Mouse (Mus musculus) heart, embryonic 14.5 days (tissue): ENCODE results near the gene Actc1. TPM values are rescaled to one million over a fixed set of nuclear protein-coding genes. Genes with fewer than 3 reads are reported as not detected.

Experiments
- ATAC-seq: fragments of 200-750 bp; cut with Nextera tagmentation; 2 replicates; pipeline ENCODE4 v1.8.0; 2017; ENCODE audit warnings: low read depth, moderate TSS enrichment; ENCODE audit not compliant: insufficient number of reproducible peaks, insufficient read depth, low FRiP score
- H3K27ac ChIP-seq, 2 experiments: fragments of 200-500 bp in 1 of 2; fragments of 300-500 bp in 1 of 2; sonication (generic) in 1 of 2; replicated peaks in 1 of 2; 2 replicates each; pipeline ENCODE4 v1.5.1; 2012 to 2014; ENCODE audit warnings: low read depth in 2 of 2, low read length in 2 of 2, control low read depth in 1 of 2, mild to moderate bottlenecking in 1 of 2, mixed read lengths in 1 of 2; ENCODE audit not compliant: control insufficient read depth in 1 of 2, insufficient read depth in 1 of 2
- H3K27me3 ChIP-seq: fragments of 300-500 bp; sonication (generic); 2 replicates; pipeline ENCODE4 v1.6.1; 2014; ENCODE audit warnings: mild to moderate bottlenecking, low read length, control low read depth; ENCODE audit not compliant: control insufficient read depth, insufficient read depth
- H3K36me3 ChIP-seq: fragments of 300-500 bp; sonication (generic); 2 replicates; pipeline ENCODE4 v1.6.1; 2014; ENCODE audit warnings: mild to moderate bottlenecking, control low read depth, low read length, mixed read lengths; ENCODE audit not compliant: control insufficient read depth, insufficient read depth
- H3K4me1 ChIP-seq, 2 experiments: fragments of 200-500 bp in 1 of 2; fragments of 300-500 bp in 1 of 2; sonication (generic) in 1 of 2; 2 replicates each; pipeline ENCODE4 v1.6.1; 2012 to 2014; ENCODE audit warnings: low read length in 2 of 2, control low read depth in 1 of 2, mixed read lengths in 1 of 2; ENCODE audit not compliant: control insufficient read depth in 2 of 2, insufficient read depth in 2 of 2
- H3K4me2 ChIP-seq: fragments of 300-500 bp; sonication (generic); 2 replicates; pipeline ENCODE4 v1.6.1; 2014; ENCODE audit warnings: mild to moderate bottlenecking, low read length
- H3K4me3 ChIP-seq, 2 experiments: fragments of 200-500 bp in 1 of 2; fragments of 300-500 bp in 1 of 2; sonication (generic) in 1 of 2; 2 replicates each; pipeline ENCODE4 v1.5.1; 2012 to 2014; ENCODE audit warnings: low read length in 2 of 2, mild to moderate bottlenecking in 2 of 2, control low read depth in 1 of 2, low read depth in 1 of 2, moderate library complexity in 1 of 2; ENCODE audit not compliant: control insufficient read depth in 1 of 2, insufficient read depth in 1 of 2
- H3K9ac ChIP-seq: fragments of 300-500 bp; sonication (generic); 2 replicates; pipeline ENCODE4 v1.6.1; 2014; ENCODE audit warnings: mild to moderate bottlenecking, low read length
- H3K9me3 ChIP-seq: fragments of 300-500 bp; sonication (generic); 2 replicates; pipeline ENCODE4 v1.6.1; 2016; ENCODE audit warnings: low read length, control low read depth; ENCODE audit not compliant: control insufficient read depth
- WGBS: fragments of 180-500 bp; shearing (Covaris S2); extraction: QIAGEN DNeasy Blood & Tissue Kit; methylation state at CpG from one replicate; pipeline ENCODE4 v1.1.7; 2014; 5-methylcytosine and 5-hydroxymethylcytosine counted together
- polyA plus RNA-seq: library from polyadenylated mRNA; unstranded; fragments of >200 nt; fragmentation: Nextera tagmentation; extraction: Ambion mirVana; gene quantifications from 2 replicates; pipeline ENCODE4 v1.2.1, GENCODE M21; 2014

Gene Actc1
- polyA plus RNA-seq, 1 experiment from 2014 or later: 14,909 TPM

DNA sequence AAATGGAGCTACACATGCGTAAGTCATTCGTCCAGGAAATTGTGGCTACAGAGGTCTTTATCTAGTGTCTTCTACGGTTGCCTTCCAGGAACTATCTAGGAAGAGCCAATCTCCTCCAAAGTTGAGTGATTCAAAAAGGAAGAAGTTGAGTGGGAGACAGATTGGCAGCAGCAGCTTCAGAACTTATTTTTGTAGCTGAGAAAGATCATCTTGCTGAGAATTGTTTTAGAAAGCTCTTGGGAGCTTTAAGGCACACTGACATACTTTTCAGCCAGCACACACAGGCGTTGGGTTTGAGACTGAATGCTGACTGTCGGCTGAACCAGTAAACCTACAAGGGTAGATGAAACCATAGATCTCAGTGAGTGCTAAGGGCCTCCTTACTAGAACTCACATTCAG lies 42.0 kb upstream of the Actc1 start:
- ATAC-seq: no peak
- 77% methylated on average over 5 of the region's 5 CpGs for WGBS
- no peak overlapping the region for H3K4me2 ChIP-seq

DNA sequence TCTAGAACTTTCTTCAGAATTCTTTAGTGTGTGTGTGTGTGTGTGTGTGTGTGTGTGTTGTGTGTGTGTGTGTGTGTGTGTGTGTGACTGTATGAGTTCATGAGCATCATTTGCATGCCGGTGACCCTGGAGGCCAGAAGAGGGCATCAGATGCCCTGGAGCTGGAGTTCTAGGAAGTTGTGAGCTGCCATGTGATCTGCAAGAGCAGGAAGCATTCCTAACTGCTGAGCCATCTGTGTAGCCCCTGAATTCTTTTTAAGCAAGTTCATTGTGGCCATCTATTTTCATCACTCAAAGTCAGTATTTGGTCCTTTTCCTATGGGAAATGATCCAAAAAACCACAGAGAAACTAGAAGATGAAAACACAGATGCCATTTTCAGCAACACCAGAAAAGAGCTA lies 41.3 kb upstream of the Actc1 start:
- Histone ChIP-seq H3K36me3 (peaks cover 8% of the 10 kb centered on the region; the same call in 1 of the 2 replicates), H3K4me3 (no peak overlapping the region), H3K9me3 (no peaks in the 10 kb centered on the region), H3K27me3 (no peaks in the 10 kb centered on the region), H3K27ac (no peak overlapping the region), H3K4me1 (peaks cover 0 to 2% of the 10 kb centered on the region in 2 experiments; a peak in 2 of 4 replicates), H3K4me2 (no peak overlapping the region), H3K9ac (no peak overlapping the region)
- WGBS: 100% methylated on average over 1 of the region's 1 CpGs
- ATAC-seq: no peak

More for the DNA sequence above, 42.0 kb upstream of the Actc1 start:
- no peak overlapping the region for H3K27ac ChIP-seq
- H3K9ac ChIP-seq: no peak overlapping the region
- H3K4me3 ChIP-seq: no peak overlapping the region
- H3K27me3 ChIP-seq: no peaks in the 10 kb centered on the region
- no peaks in the 10 kb centered on the region; a peak in 1 of 4 replicates for H3K4me1 ChIP-seq
- peaks cover 15% of the 10 kb centered on the region for H3K36me3 ChIP-seq
- H3K9me3 ChIP-seq: no peaks in the 10 kb centered on the region

DNA sequence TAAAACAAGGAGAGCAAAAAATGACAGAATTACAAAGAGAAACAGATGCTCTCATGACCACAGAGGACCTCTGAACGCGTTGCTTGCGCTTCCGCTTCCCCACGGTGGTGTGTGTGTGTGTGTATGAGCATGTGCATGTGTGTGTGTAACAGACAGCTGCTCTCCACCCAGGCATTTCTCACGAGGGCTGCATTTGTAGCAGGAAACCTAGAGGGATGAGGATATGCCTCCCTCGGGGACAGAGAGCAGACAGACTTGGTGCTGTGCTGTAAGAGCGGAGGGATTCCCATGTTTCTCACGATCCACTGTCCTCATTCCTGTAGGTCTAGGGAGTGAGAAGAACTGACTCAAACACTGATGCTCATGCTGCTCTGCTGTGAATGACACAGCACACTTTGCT lies 40.2 kb upstream of the Actc1 start:
- H3K4me2 ChIP-seq: no peak overlapping the region

DNA sequence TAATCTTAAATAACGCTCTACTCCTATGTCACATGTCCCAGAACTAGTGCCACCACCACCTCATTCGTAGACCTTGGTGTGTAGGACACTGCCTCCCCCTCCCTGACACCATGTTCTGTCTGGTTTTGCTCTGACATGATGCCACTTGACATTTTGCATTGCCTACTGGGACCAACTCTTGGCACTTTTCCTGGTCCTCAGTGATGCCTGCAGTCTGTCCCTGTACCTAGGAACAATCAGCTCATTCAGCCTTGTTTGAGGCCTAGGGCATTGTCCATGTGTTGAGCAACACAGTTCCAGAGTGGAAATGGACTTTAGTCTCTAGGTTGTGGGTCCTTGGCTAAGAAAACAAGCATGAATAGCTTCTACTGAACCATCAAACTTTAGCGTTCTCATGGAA lies 36.5 kb upstream of the Actc1 start:
- no peak overlapping the region for H3K27ac ChIP-seq
- H3K36me3 ChIP-seq: no peaks in the 10 kb centered on the region
- no peak for ATAC-seq
- H3K4me3 ChIP-seq: no peak overlapping the region
- H3K4me2 ChIP-seq: no peak overlapping the region
- H3K9me3 ChIP-seq: no peaks in the 10 kb centered on the region
- H3K27me3 ChIP-seq: no peaks in the 10 kb centered on the region
- WGBS: 78% methylated on average over 3 of the region's 3 CpGs
- no peak overlapping the region for H3K9ac ChIP-seq
- H3K4me1 ChIP-seq: peaks cover 0 to 3% of the 10 kb centered on the region in 2 experiments; a peak in 3 of 4 replicates

More for the DNA sequence above, 40.2 kb upstream of the Actc1 start:
- 73% methylated on average over 9 of the region's 9 CpGs for WGBS
- Histone ChIP-seq H3K4me1 (peaks cover 0 to 3% of the 10 kb centered on the region in 2 experiments; a peak in 2 of 4 replicates), H3K27ac (no peak overlapping the region), H3K9ac (no peak overlapping the region), H3K9me3 (no peaks in the 10 kb centered on the region), H3K36me3 (0 out of 2 replicates have a peak, but pooled peaks cover 3% of the 10 kb centered on the region), H3K4me3 (no peak overlapping the region), H3K27me3 (no peaks in the 10 kb centered on the region)
- ATAC-seq: no peak

DNA sequence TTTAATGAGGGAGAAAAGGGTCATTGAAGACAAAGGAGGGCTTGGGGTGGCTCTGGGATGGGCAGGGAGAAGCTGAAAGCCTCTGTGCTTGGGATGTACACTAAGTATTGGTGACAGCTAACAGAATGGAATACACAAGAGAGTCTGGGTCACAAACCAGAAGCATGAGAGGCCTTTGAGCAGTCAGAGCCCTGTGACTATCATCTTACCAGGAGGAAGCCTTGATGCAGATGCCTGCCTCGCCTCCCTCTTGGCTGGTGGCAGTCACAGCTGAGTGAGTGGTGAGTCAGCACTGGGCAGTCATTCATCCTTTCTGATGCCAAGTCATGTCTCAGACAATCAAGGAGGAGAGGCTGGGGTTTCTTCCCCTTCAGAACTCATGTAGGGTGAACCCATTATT lies 33.9 kb upstream of the Actc1 start:
- Histone ChIP-seq H3K36me3 (no peaks in the 10 kb centered on the region), H3K4me2 (no peak overlapping the region), H3K9ac (no peak overlapping the region), H3K4me1 (peaks cover 0 to 3% of the 10 kb centered on the region in 2 experiments; a peak in 3 of 4 replicates), H3K9me3 (no peaks in the 10 kb centered on the region), H3K27ac (no peak overlapping the region), H3K4me3 (no peak overlapping the region), H3K27me3 (no peaks in the 10 kb centered on the region)
- ATAC-seq: no peak
- WGBS: 50% methylated on average over 1 of the region's 1 CpGs

DNA sequence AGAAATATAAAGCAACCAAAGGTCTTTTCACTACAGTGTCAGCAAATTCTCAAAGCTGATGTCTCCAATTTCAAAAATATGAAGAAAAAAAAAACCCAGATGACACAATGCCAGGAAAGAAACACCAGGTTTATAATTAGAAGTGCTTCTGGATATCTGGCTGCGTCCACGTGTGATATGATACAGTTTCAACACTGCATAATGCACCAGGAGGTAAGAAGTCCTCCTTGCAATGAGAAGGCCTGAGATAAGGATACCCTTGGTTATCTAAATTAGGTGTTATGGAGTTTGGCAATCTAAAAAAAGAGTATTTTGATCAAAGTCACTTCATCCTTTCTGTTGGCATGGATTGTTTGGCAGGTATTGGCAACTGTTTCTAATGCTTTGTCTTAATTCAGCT lies 18.5 kb upstream of the Actc1 start:
- Histone ChIP-seq H3K36me3 (no peaks in the 10 kb centered on the region), H3K4me2 (no peak overlapping the region), H3K9me3 (no peaks in the 10 kb centered on the region), H3K4me1 (0 out of 4 replicates have a peak, but pooled peaks cover 0 to 7% of the 10 kb centered on the region in 2 experiments), H3K9ac (no peak overlapping the region), H3K4me3 (no peak overlapping the region), H3K27me3 (no peaks in the 10 kb centered on the region), H3K27ac (peak overlapping the region; percentile 52 to 61; a peak in 3 of 4 replicates)
- no peak for ATAC-seq
- WGBS: 22% methylated on average over 2 of the region's 2 CpGs

DNA sequence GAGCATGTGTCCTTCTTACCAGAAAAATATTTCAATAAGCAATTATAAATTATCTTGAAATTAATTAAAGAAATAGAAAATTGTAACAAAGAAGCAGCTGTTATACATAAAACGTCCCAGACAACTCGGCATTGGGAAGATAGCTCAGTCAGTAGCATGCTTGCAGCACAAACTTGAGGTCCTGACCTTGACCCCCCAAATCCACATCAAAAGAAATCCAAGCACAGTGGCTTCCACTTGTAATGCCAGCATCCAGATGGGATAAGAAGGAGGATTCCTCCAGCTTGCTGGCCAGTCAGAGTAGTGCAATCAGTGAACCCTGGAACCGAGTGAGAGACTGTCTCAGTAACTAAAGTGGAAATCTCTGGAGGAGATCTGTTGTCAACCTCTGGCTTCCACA lies 12.9 kb upstream of the Actc1 start:
- H3K4me2 ChIP-seq: no peak overlapping the region
- H3K4me1 ChIP-seq: no peaks in the 10 kb centered on the region
- H3K27me3 ChIP-seq: no peaks in the 10 kb centered on the region
- 81% methylated on average over 3 of the region's 3 CpGs for WGBS
- no peak for ATAC-seq
- no peak overlapping the region for H3K9ac ChIP-seq
- H3K36me3 ChIP-seq: peaks cover 5% of the 10 kb centered on the region; the same call in 1 of the 2 replicates
- no peak overlapping the region for H3K4me3 ChIP-seq
- no peaks in the 10 kb centered on the region for H3K9me3 ChIP-seq
- H3K27ac ChIP-seq: no peak overlapping the region

DNA sequence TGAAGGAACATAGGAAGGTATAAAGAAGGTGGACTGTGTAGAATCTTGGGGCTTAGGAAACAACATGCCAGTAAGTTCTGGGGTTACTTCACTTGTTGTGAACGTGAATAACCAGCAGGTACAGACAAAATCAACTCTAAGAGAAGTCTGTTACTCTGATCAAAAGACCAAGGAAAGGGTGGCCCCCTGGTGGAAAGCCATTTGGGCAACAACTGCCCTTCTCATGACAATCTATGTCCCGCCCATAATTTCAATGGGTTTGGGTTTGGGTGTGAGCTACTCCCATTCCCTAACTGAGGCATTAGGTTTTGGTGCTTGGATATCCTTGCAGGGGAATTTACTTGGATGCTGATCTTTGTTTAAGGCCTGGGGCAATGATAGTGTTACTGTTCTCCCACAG lies 10.7 kb upstream of the Actc1 start:
- no peaks in the 10 kb centered on the region for H3K27me3 ChIP-seq
- H3K27ac ChIP-seq: no peak overlapping the region
- no peak for ATAC-seq
- H3K9me3 ChIP-seq: no peaks in the 10 kb centered on the region
- H3K4me3 ChIP-seq: no peak overlapping the region
- H3K4me2 ChIP-seq: no peak overlapping the region
- H3K4me1 ChIP-seq: peaks cover 0 to 6% of the 10 kb centered on the region in 2 experiments; a peak in 2 of 4 replicates
- WGBS: 56% methylated on average over 2 of the region's 2 CpGs
- no peak overlapping the region for H3K9ac ChIP-seq
- peaks cover 5% of the 10 kb centered on the region; the same call in 1 of the 2 replicates for H3K36me3 ChIP-seq
